15 mouse cellular contexts compared by ENCODE assay signal in genomic region chr6:142748057-142748708, GRCm38 (mm10). TPM values are rescaled to one million over a fixed set of nuclear protein-coding genes. Genes with fewer than 3 reads are reported as not detected.
A peak's percentile ranks its signal among the peaks of the same experiment; 100 is the strongest.
DNase-seq lines count a peak whose midpoint lies in the region; ATAC-seq and TF ChIP-seq lines count a peak whose summit lies in the region.
"Had no signal": no experiment of that assay in that cellular context is flagged by ENCODE, and none has a peak within 500 bp of the region (broad histone marks: within the 10 kb centered on the region; RNA-seq: fewer than 3 reads in every experiment).

No protein-coding gene starts in this region.

- H3K4me3 ChIP-seq in lung, embryonic 14.5 days (ENCODE audit: low read depth, low read length), result no peak overlapping the region
- H3K4me3 ChIP-seq in heart, embryonic 12.5 days, result no peak overlapping the region
- no peak overlapping the region for H3K4me3 ChIP-seq in forebrain, embryonic 14.5 days (ENCODE audit: low read depth, low read length)
- H3K4me3 ChIP-seq: hindbrain, embryonic 13.5 days; megakaryocyte, embryonic 14.5 days had no signal

- H3K27me3 ChIP-seq in lung, embryonic 14.5 days (ENCODE audit: insufficient read depth, low read length), result no peaks in the 10 kb centered on the region
- H3K27me3 ChIP-seq in heart, embryonic 12.5 days (replicated peaks), result 0 out of 2 replicates have a peak, but pooled peaks cover 4% of the 10 kb centered on the region
- H3K27me3 ChIP-seq in forebrain, embryonic 14.5 days (replicated peaks; ENCODE audit: control insufficient read depth, insufficient read depth, low read length), result no peaks in the 10 kb centered on the region
- H3K27me3 ChIP-seq: megakaryocyte, embryonic 14.5 days had no signal

- no peak overlapping the region for H3K9ac ChIP-seq in lung, embryonic 14.5 days
- no peak overlapping the region for H3K9ac ChIP-seq in heart, embryonic 12.5 days
- no peak overlapping the region for H3K9ac ChIP-seq in forebrain, embryonic 14.5 days (ENCODE audit: low read length)
- H3K9ac ChIP-seq: hindbrain, embryonic 13.5 days had no signal

- no peak for ATAC-seq in lung, embryonic 14.5 days (ENCODE audit: insufficient read depth)
- ATAC-seq in heart, embryonic 12.5 days (ENCODE audit: insufficient number of reproducible peaks, low FRiP score), result no peak
- ATAC-seq in megakaryocyte-erythroid progenitor cell, adult 5-6 weeks (replicated peaks; ENCODE audit: low FRiP score, low TSS enrichment, poor library complexity, severe bottlenecking), result peak; percentile 25; the same call in 1 of the 2 replicates
- ATAC-seq in forebrain, embryonic 14.5 days, result no peak

- no peak for TF ChIP-seq CTCF in lung, embryonic 14.5 days (IDR thresholded peaks at IDR 0.05; ENCODE audit: low read depth)

- no peak overlapping the region for H3K27ac ChIP-seq in lung, embryonic 14.5 days (ENCODE audit: low read depth)
- H3K27ac ChIP-seq in heart, embryonic 12.5 days (ENCODE audit: poor library complexity, severe bottlenecking), result peak overlapping the region; percentile 38; the same call in 1 of the 2 replicates
- H3K27ac ChIP-seq in forebrain, embryonic 14.5 days (ENCODE audit: low read depth, low read length), result no peak overlapping the region
- H3K27ac ChIP-seq: hindbrain, embryonic 13.5 days had no signal

- no peaks in the 10 kb centered on the region for H3K9me3 ChIP-seq in lung, embryonic 14.5 days (ENCODE audit: low read depth, low read length)
- H3K9me3 ChIP-seq in heart, embryonic 12.5 days (replicated peaks), result peaks cover 8% of the 10 kb centered on the region
- no peaks in the 10 kb centered on the region for H3K9me3 ChIP-seq in forebrain, embryonic 14.5 days (replicated peaks; ENCODE audit: control insufficient read depth, low read length)
- H3K9me3 ChIP-seq: hindbrain, embryonic 13.5 days had no signal

- no peak overlapping the region for H3K4me2 ChIP-seq in lung, embryonic 14.5 days
- peak overlapping the region; percentile 25 for H3K4me2 ChIP-seq in heart, embryonic 12.5 days
- H3K4me2 ChIP-seq in forebrain, embryonic 14.5 days (ENCODE audit: low read length), result no peak overlapping the region
- H3K4me2 ChIP-seq: hindbrain, embryonic 13.5 days had no signal

- DNase-seq in adrenal gland, postnatal 10 days, result peak; percentile 29
- no peak for DNase-seq in adrenal gland, postnatal 4 days (ENCODE audit: low spot score in 2 of 2)
- DNase-seq in lung, embryonic 14.5 days, result peak; percentile 59
- DNase-seq in lung, postnatal 4 days, result no peak
- DNase-seq in gastrocnemius, postnatal 4 days (ENCODE audit: low spot score in 2 of 2), result no peak
- no peak for DNase-seq in forebrain, embryonic 14.5 days (ENCODE audit: low spot score)
- DNase-seq: B cell, adult 2 months; cerebellum, adult 2 months; gastrocnemius, postnatal 10 days; layer of hippocampus, postnatal 36 days had no signal

- 41% methylated on average over 8 of the region's 8 CpGs for WGBS in lung, embryonic 14.5 days
- WGBS in heart, embryonic 12.5 days, result 26% methylated on average over 8 of the region's 8 CpGs
- WGBS in forebrain, embryonic 14.5 days, result 71% methylated on average over 8 of the region's 8 CpGs

- H3K36me3 ChIP-seq in lung, embryonic 14.5 days (ENCODE audit: insufficient read depth), result no peaks in the 10 kb centered on the region
- no peaks in the 10 kb centered on the region for H3K36me3 ChIP-seq in heart, embryonic 12.5 days
- no peaks in the 10 kb centered on the region for H3K36me3 ChIP-seq in forebrain, embryonic 14.5 days (ENCODE audit: control insufficient read depth, insufficient read depth, low read length)
- H3K36me3 ChIP-seq: G1E; hindbrain, embryonic 13.5 days had no signal

- peaks cover 12% of the 10 kb centered on the region for H3K4me1 ChIP-seq in lung, embryonic 14.5 days (ENCODE audit: insufficient read depth)
- H3K4me1 ChIP-seq in heart, embryonic 12.5 days (replicated peaks), result peaks cover 23% of the 10 kb centered on the region
- no peaks in the 10 kb centered on the region for H3K4me1 ChIP-seq in forebrain, embryonic 14.5 days (ENCODE audit: control insufficient read depth, insufficient read depth, low read length)
- H3K4me1 ChIP-seq: hindbrain, embryonic 13.5 days had no signal

RNA-seq across cellular contexts. Expression of gene Cmas, which starts 8.3 kb away (rescaled TPM):
- total RNA-seq in adrenal gland, postnatal 10 days (2021), result 10 to 100 TPM; 33.8 to 37.4 TPM
- total RNA-seq in adrenal gland, postnatal 4 days (2021), result 10 to 100 TPM; 46.3 to 51.1 TPM
- 71.1 and 71.8 TPM in 2 replicates for polyA plus RNA-seq in lung, embryonic 14.5 days (2014; fragmentation: Nextera tagmentation; extraction: Ambion mirVana)
- 126 and 127 TPM in 2 replicates for polyA plus RNA-seq in heart, embryonic 12.5 days (2016; fragmentation: Nextera tagmentation; extraction: Ambion mirVana)
- 56.9 and 59.1 TPM in 2 replicates for total RNA-seq in megakaryocyte-erythroid progenitor cell, adult 5-6 weeks (2014; fragmentation: Nextera tagmentation)
- total RNA-seq in megakaryocyte-erythroid progenitor cell, adult 5-6 weeks (2017), result 49.5 and 84.8 TPM in 2 replicates
- total RNA-seq in gastrocnemius, postnatal 4 days (2021), result 10 to 100 TPM; 40.8 to 42.0 TPM
- 159 and 173 TPM in 2 replicates for polyA plus RNA-seq in forebrain, embryonic 14.5 days (2014; fragmentation: Nextera tagmentation; extraction: Ambion mirVana)

RNA-seq across cellular contexts. Expression of gene Abcc9, which starts 46.1 kb away (rescaled TPM):
- total RNA-seq in adrenal gland, postnatal 10 days (2021), result 10 to 100 TPM; 36.0 to 43.2 TPM
- 10 to 100 TPM; 29.3 to 32.6 TPM for total RNA-seq in adrenal gland, postnatal 4 days (2021)
- polyA plus RNA-seq in lung, embryonic 14.5 days (2014; fragmentation: Nextera tagmentation; extraction: Ambion mirVana), result 4.9 and 6.3 TPM in 2 replicates
- 22.7 and 24.3 TPM in 2 replicates for polyA plus RNA-seq in heart, embryonic 12.5 days (2016; fragmentation: Nextera tagmentation; extraction: Ambion mirVana)
- total RNA-seq in megakaryocyte-erythroid progenitor cell, adult 5-6 weeks (2014; fragmentation: Nextera tagmentation), result not detected in 2 replicates
- total RNA-seq in megakaryocyte-erythroid progenitor cell, adult 5-6 weeks (2017), result not detected in 2 replicates
- 100 to 1,000 TPM; 114 to 117 TPM for total RNA-seq in gastrocnemius, postnatal 4 days (2021)
- 1.9 and 2.9 TPM in 2 replicates for polyA plus RNA-seq in forebrain, embryonic 14.5 days (2014; fragmentation: Nextera tagmentation; extraction: Ambion mirVana)
- polyA plus RNA-seq: G1E had no signal

RNA-seq across cellular contexts. Expression of gene Sult6b2, which starts 56.1 kb away (rescaled TPM):
- not detected for total RNA-seq in adrenal gland, postnatal 10 days (2021)
- total RNA-seq in adrenal gland, postnatal 4 days (2021), result not detected
- not detected in 2 replicates for polyA plus RNA-seq in lung, embryonic 14.5 days (2014; fragmentation: Nextera tagmentation; extraction: Ambion mirVana)
- 0.08 and 0.21 TPM in 2 replicates for polyA plus RNA-seq in heart, embryonic 12.5 days (2016; fragmentation: Nextera tagmentation; extraction: Ambion mirVana)
- total RNA-seq in megakaryocyte-erythroid progenitor cell, adult 5-6 weeks (2014; fragmentation: Nextera tagmentation), result not detected in 2 replicates
- total RNA-seq in megakaryocyte-erythroid progenitor cell, adult 5-6 weeks (2017), result not detected in 2 replicates
- not detected for total RNA-seq in gastrocnemius, postnatal 4 days (2021)
- 0.18 TPM in 1 of 2 replicates, not detected in the other for polyA plus RNA-seq in forebrain, embryonic 14.5 days (2014; fragmentation: Nextera tagmentation; extraction: Ambion mirVana)
- total RNA-seq: gastrocnemius, postnatal 10 days; layer of hippocampus, postnatal 36 days had no signal
- polyA plus RNA-seq: G1E had no signal

Comparison
In these comparisons a context has a peak if more than half of its experiments do, and no peak if none do; other contexts are left out.
1. DNase-seq: peak in adrenal gland, postnatal 10 days (single experiment) and lung, embryonic 14.5 days (single experiment); none in adrenal gland, postnatal 4 days (0 of 2), lung, postnatal 4 days (0 of 2), gastrocnemius, postnatal 4 days (0 of 2) and forebrain, embryonic 14.5 days (single experiment).
2. RNA of gene Abcc9, which starts 46.1 kb away (total RNA-seq): 114 to 117 TPM in gastrocnemius, postnatal 4 days, 36.0 to 43.2 TPM in adrenal gland, postnatal 10 days and 29.3 to 32.6 TPM in adrenal gland, postnatal 4 days; not detected in megakaryocyte-erythroid progenitor cell, adult 5-6 weeks; every median in the first group is over 10 times any median in the second.